Mouse (Mus musculus) skeletal muscle tissue, adult 2 months (tissue): ENCODE measurements around the gene Mpzl1.

Source experiments
- DNase-seq: peaks from one replicate; pipeline ENCODE4 v3.0.0-alpha.2; 2012; ENCODE audit warnings: low read depth, low spot score

Gene Mpzl1

GRCm38 (mm10) chr1:165614793-165615192 is 19.5 kb downstream of the Mpzl1 start:
- no peak for DNase-seq

DNA sequence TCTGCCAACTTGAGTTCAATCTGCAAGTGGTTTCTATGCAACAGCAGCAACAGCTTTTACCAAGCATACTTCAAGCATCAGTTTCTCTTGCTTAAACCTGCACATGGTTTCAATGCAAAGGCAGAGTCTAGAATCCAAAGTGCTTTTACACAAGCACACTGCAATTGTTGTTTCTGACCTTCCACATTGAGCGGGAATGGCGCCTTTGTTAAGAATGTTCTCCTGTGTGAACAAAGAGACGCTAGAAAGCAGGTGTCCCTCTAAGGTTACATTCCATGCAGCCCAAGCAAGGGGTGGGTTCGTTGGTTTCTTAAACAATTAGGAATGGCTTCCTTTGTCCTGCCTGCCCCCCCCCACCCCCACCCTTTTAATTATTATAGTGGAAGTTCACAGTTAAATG is 20.4 kb downstream of the Mpzl1 start:
- DNase-seq: no peak

GRCm38 (mm10) chr1:165612714-165613113 is 21.6 kb downstream of the Mpzl1 start:
- DNase-seq: no peak

DNA sequence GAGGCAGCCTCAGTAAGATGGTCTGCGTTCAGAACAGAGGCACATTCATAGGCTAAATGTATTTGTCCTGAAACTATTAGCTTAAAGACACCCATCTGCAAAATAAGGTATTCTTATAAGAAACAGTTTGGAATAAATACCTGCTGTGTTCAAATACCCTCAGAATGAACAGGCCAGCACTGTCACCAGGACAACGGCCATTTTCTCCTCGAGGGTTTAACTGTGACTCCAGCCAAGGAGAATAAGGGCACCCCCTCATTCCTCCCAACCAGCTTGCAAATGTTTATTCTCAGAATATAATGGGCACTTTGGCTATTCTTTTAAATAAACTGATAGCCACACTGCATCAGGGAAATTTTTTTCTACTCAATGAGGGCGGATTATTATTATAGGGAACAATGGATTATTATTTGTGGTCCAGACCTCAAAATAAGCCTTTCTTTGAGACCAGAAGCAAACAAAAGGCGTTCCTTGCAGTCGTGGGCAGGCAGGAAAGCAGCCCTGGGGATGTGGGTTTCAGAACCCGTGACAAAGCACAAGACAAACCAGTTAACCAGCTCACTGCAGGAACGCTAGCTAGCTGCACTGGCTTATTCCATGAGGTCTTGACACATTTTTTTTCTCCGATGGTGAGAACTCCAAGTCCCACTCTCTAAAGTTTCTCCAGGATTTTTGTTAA is 23.9 kb downstream of the Mpzl1 start:
- no peak for DNase-seq

DNA sequence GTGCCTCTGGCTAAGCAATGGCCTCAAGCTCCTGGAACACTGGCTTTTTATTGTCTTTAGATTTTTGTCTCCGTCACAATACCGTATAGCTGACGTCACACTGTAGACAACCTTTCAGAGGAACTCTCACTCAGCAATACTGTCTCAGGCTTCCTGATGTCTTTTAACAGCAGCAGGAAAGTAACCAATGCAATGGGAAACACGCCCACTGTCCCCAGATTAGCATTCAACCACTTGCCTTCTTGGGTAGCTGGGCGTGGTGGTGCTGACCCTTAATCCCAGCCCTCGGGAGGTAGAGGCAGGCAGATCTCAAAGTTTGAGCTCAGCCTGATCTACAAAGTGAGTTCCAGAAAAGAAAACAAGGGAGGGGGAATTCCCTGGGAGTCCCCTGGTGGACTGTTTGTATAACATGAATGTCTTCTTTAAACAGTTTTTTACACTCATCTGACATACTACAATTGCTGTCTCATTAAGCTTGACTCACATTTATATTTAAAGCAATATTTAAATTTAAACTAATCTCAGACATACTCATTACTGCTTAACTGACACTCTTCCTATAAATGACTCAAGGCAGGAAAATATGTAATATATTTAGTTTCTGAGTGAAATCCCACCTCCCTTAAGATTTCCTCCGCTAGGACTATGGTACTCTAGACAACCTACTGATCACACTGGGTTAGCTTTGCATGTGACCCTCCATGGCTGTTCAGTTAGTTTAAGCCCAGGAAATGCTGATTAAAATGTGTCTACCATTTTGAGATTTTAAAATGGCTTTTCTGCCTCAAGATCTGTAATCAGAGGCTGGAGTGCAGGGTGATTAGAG is 24.6 kb downstream of the Mpzl1 start:
- DNase-seq: no peak

DNA sequence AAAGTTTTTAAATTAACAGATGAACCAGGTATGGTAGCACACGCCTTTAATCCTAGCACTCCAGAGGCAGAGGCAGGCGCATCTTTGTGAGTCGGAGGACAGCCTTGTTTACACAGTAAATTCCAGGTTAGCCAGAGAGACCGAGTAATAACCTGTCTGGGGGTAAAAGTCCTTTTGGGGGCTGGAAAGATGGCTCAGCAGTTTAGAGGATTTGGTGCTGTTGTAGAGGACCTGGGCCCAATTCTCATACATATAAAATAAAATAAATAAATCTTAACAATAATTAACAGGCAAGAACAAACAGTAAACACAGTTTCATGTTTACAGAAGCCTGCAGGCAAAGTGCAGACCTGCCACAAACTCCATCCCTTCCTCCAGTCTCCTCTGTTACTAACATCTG is 25.4 kb downstream of the Mpzl1 start:
- DNase-seq: no peak

GRCm38 (mm10) chr1:165605774-165606173 is 28.6 kb downstream of the Mpzl1 start:
- no peak for DNase-seq

GRCm38 (mm10) chr1:165605108-165605507 is 29.2 kb downstream of the Mpzl1 start:
- no peak for DNase-seq

- DNase-seq: no peak
These were observed 30.1 kb downstream of the Mpzl1 start for GRCm38 (mm10) chr1:165604203-165604602.

- no peak for DNase-seq
These were observed 31.1 kb downstream of the Mpzl1 start for GRCm38 (mm10) chr1:165603218-165603617.

DNA sequence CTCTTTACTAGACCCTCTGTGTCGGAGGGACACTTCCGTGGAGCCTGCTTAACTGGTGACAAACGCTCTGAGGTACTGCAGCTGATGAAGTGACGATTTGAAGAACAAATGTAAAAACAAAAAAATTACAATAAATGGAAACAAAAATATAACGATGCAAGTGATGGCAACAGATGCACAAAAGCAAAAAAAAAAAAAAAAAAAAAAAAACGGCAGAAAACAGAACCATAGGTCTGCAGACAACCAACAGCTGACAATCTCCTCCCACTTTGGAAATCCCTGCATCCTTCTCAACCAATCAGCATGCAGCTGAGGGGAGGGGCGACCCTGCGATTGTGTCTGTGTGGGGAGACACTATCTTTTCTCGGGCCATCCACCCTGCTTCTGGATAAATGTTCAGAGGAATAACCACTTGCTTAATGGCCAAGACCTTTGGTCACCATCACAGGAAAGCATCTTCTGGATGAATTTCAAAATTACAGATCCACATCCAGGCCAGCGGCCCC is 32.5 kb downstream of the Mpzl1 start:
- no peak for DNase-seq

DNA sequence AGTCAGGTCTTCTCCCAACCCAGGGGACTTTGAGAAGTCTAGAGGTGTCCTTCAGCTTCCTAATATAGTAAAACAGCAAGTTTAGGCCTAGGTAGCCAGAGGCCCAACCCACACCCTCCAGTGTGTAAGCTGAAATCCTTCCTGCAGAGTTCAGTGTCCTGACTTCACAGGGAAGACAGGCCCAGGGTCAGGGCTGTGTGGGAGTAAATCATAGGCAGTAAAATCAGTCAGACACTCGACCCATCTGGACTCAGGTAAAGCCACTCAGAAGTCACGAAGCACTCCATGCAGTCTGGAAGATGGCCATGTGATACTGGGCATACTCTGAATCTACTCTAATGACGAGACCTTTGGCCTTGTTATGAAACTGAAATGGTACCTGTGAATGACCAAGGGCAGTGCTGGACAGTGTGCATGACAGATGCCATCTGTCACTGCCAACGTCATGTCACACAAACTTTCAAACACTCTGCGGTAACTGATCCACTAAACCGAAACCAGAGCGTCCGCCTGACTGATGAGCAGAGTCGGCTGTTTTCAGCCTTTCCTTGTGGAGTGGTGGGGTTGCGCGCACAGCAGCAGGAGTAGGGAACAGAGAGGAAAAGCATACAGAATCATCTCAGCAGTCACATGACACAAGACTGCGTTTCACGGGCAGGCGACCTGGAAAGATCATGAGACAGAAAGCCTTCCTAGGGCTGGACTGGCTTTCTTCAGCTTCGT is 39.5 kb downstream of the Mpzl1 start:
- peak; percentile 95 for DNase-seq

DNA sequence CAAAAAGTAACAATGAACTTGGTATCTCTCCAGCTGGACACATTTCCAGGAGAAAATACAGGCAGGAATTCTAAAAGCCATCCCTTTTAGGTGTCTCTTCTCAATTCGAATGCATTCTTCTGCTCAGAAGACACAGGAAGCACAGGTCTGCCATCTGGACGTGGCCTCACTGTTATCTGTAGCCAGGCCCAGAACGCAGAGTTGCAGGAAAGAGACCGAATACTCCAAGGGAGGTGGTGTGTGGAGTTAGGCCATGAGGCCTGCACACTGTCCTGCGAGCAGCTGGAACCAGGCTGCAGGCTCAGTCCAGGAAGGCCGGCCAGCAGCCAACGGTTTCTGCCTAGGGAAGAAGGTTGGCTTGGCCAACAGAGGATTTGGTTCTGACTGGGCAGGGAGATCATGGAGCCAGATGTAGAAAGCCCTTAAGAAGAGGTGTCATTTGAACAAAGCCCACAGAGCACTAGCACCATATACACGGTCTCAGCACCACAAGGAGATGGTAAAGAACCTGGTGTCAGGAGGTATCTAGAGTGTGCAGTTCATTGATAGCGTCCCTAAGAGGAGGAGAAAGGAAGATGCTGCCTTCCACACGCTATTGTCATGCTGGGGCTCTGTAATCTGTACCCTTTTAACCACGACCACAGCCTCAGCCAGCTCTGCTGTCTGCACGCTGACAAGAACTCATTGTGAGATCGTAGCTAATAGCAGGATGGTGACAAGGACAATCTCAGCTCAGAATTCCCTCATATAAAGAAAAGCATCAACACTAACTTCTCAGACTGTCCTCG is 41.8 kb downstream of the Mpzl1 start:
- peak; percentile 66 for DNase-seq

DNA sequence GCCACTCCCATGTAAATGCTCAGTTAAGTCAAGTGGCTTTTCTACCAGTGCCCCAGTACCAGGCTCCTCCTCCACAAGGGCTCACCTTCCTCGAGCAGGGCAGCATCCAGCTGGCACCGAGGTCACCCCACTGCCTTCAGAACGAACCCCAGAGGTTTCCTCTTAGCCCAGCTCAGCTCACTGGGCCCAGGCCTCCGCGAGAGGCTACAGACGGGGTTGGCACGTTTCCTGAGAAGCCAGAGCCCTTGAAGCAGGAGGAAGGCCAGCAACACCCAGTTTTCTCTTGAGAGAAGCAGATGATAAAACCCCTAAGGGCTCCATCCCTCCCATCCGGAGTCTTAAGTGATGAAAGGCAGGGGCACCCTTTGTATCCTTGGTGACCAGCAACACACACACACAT is 43.6 kb downstream of the Mpzl1 start:
- DNase-seq: no peak

GRCm38 (mm10) chr1:165589280-165590048 is 44.9 kb downstream of the Mpzl1 start:
- DNase-seq: peak; percentile 53

- no peak for DNase-seq
These were observed 46.5 kb downstream of the Mpzl1 start for GRCm38 (mm10) chr1:165587845-165588244.

GRCm38 (mm10) chr1:165586366-165586765 is 48.0 kb downstream of the Mpzl1 start:
- no peak for DNase-seq

DNA sequence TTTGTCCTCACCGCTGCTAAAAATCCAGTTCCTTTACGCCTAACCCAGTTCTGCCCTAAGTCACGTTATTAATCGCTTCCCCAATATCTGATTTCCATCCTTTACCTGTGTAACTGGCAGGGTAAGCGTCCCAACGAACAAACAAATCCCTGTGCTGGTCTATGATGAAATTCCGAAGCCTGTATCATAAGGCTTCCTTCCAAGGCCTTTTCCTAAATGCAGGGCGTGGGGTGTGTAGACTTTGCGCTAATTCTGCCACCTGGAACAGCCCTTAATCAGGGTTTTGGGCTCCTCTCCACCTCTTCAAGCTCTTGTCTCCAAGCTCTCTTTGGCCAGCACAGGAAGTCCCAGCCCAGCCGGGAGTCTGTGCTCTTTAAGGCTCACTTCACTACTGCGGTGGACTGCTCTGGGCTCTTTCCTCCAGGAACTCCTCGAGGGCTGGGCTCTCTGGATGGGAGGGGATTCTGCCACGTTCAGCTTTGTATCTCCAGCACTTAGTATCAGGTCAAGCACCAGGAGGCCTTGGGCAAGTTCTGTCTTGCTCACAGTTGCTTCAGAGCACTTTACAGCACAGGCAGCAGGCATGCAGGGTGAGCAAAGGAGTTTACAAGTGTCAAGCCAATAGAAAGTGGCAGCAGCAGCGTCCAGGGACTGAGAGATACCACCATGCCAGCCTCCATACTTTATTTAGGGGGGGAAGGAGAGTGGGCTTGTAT is 48.8 kb downstream of the Mpzl1 start:
- DNase-seq: no peak

DNA sequence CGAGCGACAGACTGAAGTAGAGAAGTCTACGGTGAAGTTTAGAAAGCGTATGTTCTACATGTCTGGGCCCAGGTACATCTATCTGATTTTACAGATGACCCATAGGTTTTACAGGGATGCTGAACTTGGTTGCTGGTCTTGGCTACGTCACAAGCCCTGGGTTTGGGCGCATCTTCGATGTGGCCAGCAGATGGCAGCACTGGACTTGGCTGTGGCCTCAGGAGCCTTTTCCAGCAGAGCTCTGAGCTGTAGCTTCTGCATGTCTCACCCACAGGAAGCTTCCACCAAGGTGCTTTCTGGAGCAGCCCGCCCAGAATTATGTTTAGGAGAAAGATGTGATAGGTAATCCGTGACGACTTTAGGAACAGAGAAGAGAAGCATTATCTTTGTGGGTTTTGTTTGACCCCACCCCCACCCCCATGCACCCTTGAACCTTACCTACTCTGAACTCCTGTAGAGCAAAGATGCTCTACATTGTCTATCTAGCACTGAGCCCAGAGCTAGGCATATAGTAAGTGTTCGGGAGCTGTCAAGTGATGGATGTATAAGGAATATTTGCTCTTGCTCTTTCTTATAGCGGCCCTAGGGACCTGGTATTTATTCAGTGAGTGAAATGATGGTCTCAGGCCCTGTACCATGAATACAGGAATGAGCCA is 50.7 kb downstream of the Mpzl1 start:
- peak; percentile 87 for DNase-seq

DNA sequence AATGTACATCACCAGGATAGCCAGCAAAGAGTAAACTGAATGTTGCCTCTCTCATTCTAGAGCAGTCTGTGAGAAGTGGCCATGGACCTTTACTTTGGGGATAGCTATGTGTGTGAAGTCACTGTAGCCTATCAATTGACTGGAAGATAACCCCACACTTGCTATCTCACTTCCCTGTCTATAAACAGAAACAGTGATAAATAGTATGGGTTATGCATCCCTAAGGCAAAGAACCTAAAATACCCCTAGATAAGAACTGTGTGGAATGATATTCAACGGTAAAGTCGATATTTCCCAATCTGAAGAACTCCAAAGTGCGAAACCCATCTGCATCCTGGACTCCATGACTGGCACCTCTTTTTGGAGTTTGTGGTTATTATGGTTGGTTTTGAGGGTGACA is 53.1 kb downstream of the Mpzl1 start:
- no peak for DNase-seq
